Mouse (Mus musculus) thymus, adult 2 months (tissue): ENCODE measurements around the gene C8g. TPM values are rescaled to one million over a fixed set of nuclear protein-coding genes. Genes with fewer than 3 reads are reported as not detected.

Source experiments
- DNase-seq: peaks from one replicate; pipeline ENCODE4 v3.0.0; 2021
- H3K27ac ChIP-seq: fragments of 200-500 bp; 2 replicates; pipeline ENCODE4 v1.5.1; 2012; ENCODE audit warnings: low read length, control low read depth; ENCODE audit not compliant: control insufficient read depth, insufficient read depth
- H3K27me3 ChIP-seq: fragments of 200-500 bp; 2 replicates; pipeline ENCODE4 v1.6.1; 2012; ENCODE audit warnings: mild to moderate bottlenecking, low read length, moderate library complexity, mixed read lengths; ENCODE audit not compliant: control insufficient read depth, insufficient read depth
- H3K36me3 ChIP-seq: fragments of 200-500 bp; 2 replicates; pipeline ENCODE4 v1.6.1; 2012; ENCODE audit warnings: mild to moderate bottlenecking, low read length, moderate library complexity; ENCODE audit not compliant: control insufficient read depth, insufficient read depth
- H3K4me1 ChIP-seq: fragments of 200-500 bp; replicated peaks from 2 replicates; pipeline ENCODE4 v1.6.1; 2012; ENCODE audit warnings: low read length; ENCODE audit not compliant: control insufficient read depth, insufficient read depth
- H3K4me3 ChIP-seq: fragments of 200-500 bp; 2 replicates; pipeline ENCODE4 v1.5.1; 2012; ENCODE audit warnings: mild to moderate bottlenecking, low read length, control low read depth, moderate library complexity; ENCODE audit not compliant: control insufficient read depth, insufficient read depth
- CTCF ChIP-seq: fragments of 200-500 bp; IDR thresholded peaks from 2 replicates; pipeline ENCODE4 v1.5.1; 2012; ENCODE audit warnings: mild to moderate bottlenecking, control low read depth, low read length, moderate library complexity, borderline replicate concordance; ENCODE audit not compliant: control insufficient read depth, poor library complexity, insufficient read depth; ENCODE audit errors: extremely low read depth
- POLR2A ChIP-seq: fragments of 200-500 bp; IDR thresholded peaks from 2 replicates; pipeline ENCODE4 v1.6.1; 2012; ENCODE audit warnings: mild to moderate bottlenecking, low read length, control low read depth, moderate library complexity; ENCODE audit not compliant: control insufficient read depth, poor library complexity, insufficient read depth; ENCODE audit errors: extremely low read depth
- WGBS: fragments of 180-500 bp; shearing (Covaris S2); methylation state at CpG from one replicate; pipeline ENCODE4 v1.1.7; 2018; 5-methylcytosine and 5-hydroxymethylcytosine counted together
- polyA plus RNA-seq: library from polyadenylated mRNA; depleted of rRNA; stranded (reverse); fragments of >200 nt; gene quantifications from 2 replicates; pipeline ENCODE4 v1.2.3, GENCODE M21; 2012

C8g gene
- polyA plus RNA-seq, 1 experiment, result 4.7 TPM

- Histone ChIP-seq H3K27ac (no peak overlapping the region), H3K4me3 (no peak overlapping the region), H3K27me3 (no peaks in the 10 kb centered on the region), H3K36me3 (peaks cover 87% of the 10 kb centered on the region), H3K4me1 (no peaks in the 10 kb centered on the region)
- DNase-seq, result no peak
- TF ChIP-seq CTCF (no peak), POLR2A (no peak)
- 95% methylated on average over 9 of the region's 9 CpGs for WGBS
Observed at GRCm38 (mm10) chr2:25526510-25527302, 25.2 kb upstream of the C8g start.

GRCm38 (mm10) chr2:25509912-25510311, 8.4 kb upstream of the C8g start:
- Histone ChIP-seq H3K4me1 (no peaks in the 10 kb centered on the region), H3K4me3 (no peak overlapping the region), H3K27ac (no peak overlapping the region), H3K36me3 (no peaks in the 10 kb centered on the region), H3K27me3 (no peaks in the 10 kb centered on the region)
- 93% methylated on average over 3 of the region's 3 CpGs for WGBS
- TF ChIP-seq CTCF (no peak), POLR2A (no peak)
- no peak for DNase-seq

GRCm38 (mm10) chr2:25506964-25507363, 5.4 kb upstream of the C8g start:
- H3K27ac ChIP-seq, result no peak overlapping the region
- H3K4me1 ChIP-seq, result peaks cover 3% of the 10 kb centered on the region
- peak; percentile 55 for DNase-seq
- H3K27me3 ChIP-seq, result no peaks in the 10 kb centered on the region
- 65% methylated on average over 5 of the region's 5 CpGs for WGBS
- 0 out of 2 replicates have a peak, but pooled peaks cover 3% of the 10 kb centered on the region for H3K36me3 ChIP-seq
- no peak for TF ChIP-seq POLR2A
- TF ChIP-seq CTCF, result peak; percentile 66; the same call in 1 of the 2 replicates
- H3K4me3 ChIP-seq, result no peak overlapping the region

GRCm38 (mm10) chr2:25505860-25506259, 4.3 kb upstream of the C8g start:
- DNase-seq, result no peak
- Histone ChIP-seq H3K4me1 (peaks cover 12% of the 10 kb centered on the region), H3K36me3 (0 out of 2 replicates have a peak, but pooled peaks cover 3% of the 10 kb centered on the region), H3K27ac (no peak overlapping the region), H3K27me3 (no peaks in the 10 kb centered on the region), H3K4me3 (no peak overlapping the region)
- TF ChIP-seq POLR2A, result no peak
- TF ChIP-seq CTCF, result no peak
- 98% methylated on average over 4 of the region's 4 CpGs for WGBS

GRCm38 (mm10) chr2:25505000-25505399, 3.5 kb upstream of the C8g start:
- 91% methylated on average over 1 of the region's 1 CpGs for whole genome bisulfite sequencing
- Histone ChIP-seq H3K4me1 (peaks cover 16% of the 10 kb centered on the region), H3K4me3 (no peak overlapping the region), H3K27ac (no peak overlapping the region), H3K27me3 (no peaks in the 10 kb centered on the region), H3K36me3 (0 out of 2 replicates have a peak, but pooled peaks cover 3% of the 10 kb centered on the region)
- TF ChIP-seq POLR2A, result no peak
- TF ChIP-seq CTCF, result no peak
- DNase-seq, result no peak

GRCm38 (mm10) chr2:25504538-25504937, 3.0 kb upstream of the C8g start:
- 0 out of 2 replicates have a peak, but pooled peaks cover 3% of the 10 kb centered on the region for H3K36me3 ChIP-seq
- no peaks in the 10 kb centered on the region for H3K27me3 ChIP-seq
- H3K4me1 ChIP-seq, result peaks cover 17% of the 10 kb centered on the region
- H3K4me3 ChIP-seq, result no peak overlapping the region
- H3K27ac ChIP-seq, result no peak overlapping the region
- TF ChIP-seq POLR2A (no peak), CTCF (no peak)
- WGBS, result 56% methylated on average over 19 of the region's 19 CpGs
- no peak for DNase-seq

GRCm38 (mm10) chr2:25502726-25503125, 1.2 kb upstream of the C8g start:
- 97% methylated on average over 3 of the region's 3 CpGs for WGBS
- Histone ChIP-seq H3K27ac (no peak overlapping the region), H3K4me1 (peaks cover 22% of the 10 kb centered on the region), H3K4me3 (no peak overlapping the region), H3K27me3 (no peaks in the 10 kb centered on the region), H3K36me3 (0 out of 2 replicates have a peak, but pooled peaks cover 3% of the 10 kb centered on the region)
- DNase-seq, result no peak
- TF ChIP-seq POLR2A (no peak), CTCF (no peak)
